Mouse (Mus musculus) right cerebral cortex, postnatal 4 days (tissue): ENCODE results near the gene Mybph.
"Not testable (repeated sequence)": the region's sequence is repeated elsewhere in the genome, so short reads cannot be mapped to it uniquely, and the experiment has no call there.

Source experiments
- DNase-seq: peaks from one replicate; pipeline ENCODE4 v3.0.0-alpha.2; 2022

Mybph gene

GRCm38 (mm10) chr1:134234455-134235390 is 41.5 kb downstream of the Mybph start:
- peak; percentile 66 for DNase-seq

- DNase-seq: no peak
These were observed 42.2 kb downstream of the Mybph start, which contains the start of gene Adora1 for GRCm38 (mm10) chr1:134235391-134235921. Gene Adora1, minus strand, starts transcription at chr1:134235431.

GRCm38 (mm10) chr1:134236142-134236541 is 42.9 kb downstream of the Mybph start:
- no peak for DNase-seq

GRCm38 (mm10) chr1:134237438-134237837 is 44.2 kb downstream of the Mybph start:
- DNase-seq: no peak

GRCm38 (mm10) chr1:134240701-134241100 is 47.5 kb downstream of the Mybph start:
- no peak for DNase-seq

GRCm38 (mm10) chr1:134241298-134241697 is 48.0 kb downstream of the Mybph start:
- DNase-seq: no peak

- DNase-seq: no peak
These were observed 49.0 kb downstream of the Mybph start for GRCm38 (mm10) chr1:134242286-134242685.

GRCm38 (mm10) chr1:134243505-134243904 is 50.3 kb downstream of the Mybph start:
- DNase-seq: no peak

GRCm38 (mm10) chr1:134243948-134244914 is 51.0 kb downstream of the Mybph start:
- DNase-seq: peak; percentile 92

GRCm38 (mm10) chr1:134245004-134245717 is 51.9 kb downstream of the Mybph start:
- no peak for DNase-seq

GRCm38 (mm10) chr1:134246590-134246989 is 53.3 kb downstream of the Mybph start:
- no peak for DNase-seq

- DNase-seq: not testable (repeated sequence)
These were observed 56.4 kb downstream of the Mybph start for GRCm38 (mm10) chr1:134249681-134250080.
